Mouse (Mus musculus) hindbrain, embryonic 15.5 days (tissue): ENCODE data around the gene Kif3a. TPM values are rescaled to one million over a fixed set of nuclear protein-coding genes. Genes with fewer than 3 reads are reported as not detected.

Experiments
- ATAC-seq: fragments of 200-750 bp; cut with Nextera tagmentation; 2 replicates; pipeline ENCODE4 v1.8.0; 2017; ENCODE audit warnings: low read depth, moderate number of reproducible peaks, moderate TSS enrichment; ENCODE audit not compliant: low FRiP score
- H3K27ac ChIP-seq: fragments of 300-500 bp; sonication (generic); replicated peaks from 2 replicates; pipeline ENCODE4 v1.5.1; 2015; ENCODE audit warnings: mild to moderate bottlenecking, inconsistent platforms
- H3K27me3 ChIP-seq: fragments of 300-500 bp; sonication (generic); 2 replicates; pipeline ENCODE4 v1.6.1; 2015; ENCODE audit warnings: control low read depth, inconsistent platforms
- H3K36me3 ChIP-seq: fragments of 300-500 bp; sonication (generic); 2 replicates; pipeline ENCODE4 v1.6.1; 2015; ENCODE audit warnings: control low read depth, inconsistent platforms
- H3K4me1 ChIP-seq: fragments of 300-500 bp; sonication (generic); replicated peaks from 2 replicates; pipeline ENCODE4 v1.6.1; 2015; ENCODE audit warnings: control low read depth, inconsistent platforms
- H3K4me2 ChIP-seq: fragments of 300-500 bp; sonication (generic); 2 replicates; pipeline ENCODE4 v1.6.1; 2015; ENCODE audit warnings: moderate library complexity, mild to moderate bottlenecking, inconsistent platforms
- H3K4me3 ChIP-seq: fragments of 300-500 bp; sonication (generic); 2 replicates; pipeline ENCODE4 v1.5.1; 2015; ENCODE audit warnings: mild to moderate bottlenecking, inconsistent platforms
- H3K9ac ChIP-seq: fragments of 300-500 bp; sonication (generic); 2 replicates; pipeline ENCODE4 v1.6.1; 2015; ENCODE audit warnings: inconsistent platforms
- H3K9me3 ChIP-seq: fragments of 300-500 bp; sonication (generic); 2 replicates; pipeline ENCODE4 v1.6.1; 2016; ENCODE audit warnings: control low read depth, inconsistent platforms
- WGBS: fragments of 180-500 bp; shearing (Covaris S2); methylation state at CpG from one replicate; pipeline ENCODE4 v1.1.7; 2015; 5-methylcytosine and 5-hydroxymethylcytosine counted together
- polyA plus RNA-seq: library from polyadenylated mRNA; unstranded; fragments of >200 nt; fragmentation: Nextera tagmentation; extraction: Ambion mirVana; gene quantifications from 2 replicates; pipeline ENCODE4 v1.2.1, GENCODE M21; 2015

Kif3a gene
- 318 and 324 TPM in 2 replicates for polyA plus RNA-seq

DNA sequence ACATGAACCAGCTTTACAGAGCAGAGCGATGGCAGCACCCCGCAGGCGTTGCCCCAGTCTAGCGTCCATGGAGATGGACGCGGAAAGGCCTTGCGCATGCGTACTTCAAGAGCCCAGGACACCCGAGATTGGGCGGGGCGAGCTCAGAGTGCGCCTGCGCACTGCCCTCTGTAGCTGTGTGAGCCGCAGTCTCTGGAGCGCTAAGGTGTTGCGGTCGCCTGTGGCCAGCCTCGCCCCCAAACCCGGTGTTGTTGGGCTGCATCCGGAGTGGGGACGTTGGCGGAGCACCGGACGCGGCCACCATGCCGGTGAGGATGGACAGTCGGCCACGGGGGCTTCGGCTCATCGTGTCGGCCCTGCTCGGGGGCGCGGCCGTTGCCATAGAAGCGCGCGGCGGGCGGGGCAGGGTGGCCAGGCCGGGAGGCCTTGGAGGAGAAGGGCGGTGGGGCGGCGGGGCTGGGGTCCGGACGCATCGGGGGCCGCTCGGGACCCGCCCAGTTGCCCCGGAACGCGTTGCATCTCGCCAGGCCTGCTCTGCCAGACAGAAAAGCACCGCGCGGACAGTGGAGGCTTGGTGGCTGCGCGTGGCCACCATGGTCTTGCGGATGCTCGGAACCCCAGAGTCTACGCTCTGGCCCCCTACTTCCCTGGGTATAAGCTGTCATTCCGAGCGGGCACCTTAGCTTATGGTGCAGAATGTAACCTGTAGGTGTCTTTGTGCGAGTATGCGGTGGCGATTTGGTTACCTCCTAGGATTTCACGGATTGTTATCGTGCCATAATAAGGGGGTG is at the start of gene Kif3a:
Kif3a (plus strand) TSS at position 156 of the 791 bp plus-strand sequence.
- WGBS, result under 1% methylated on average over 69 of the region's 69 CpGs
- H3K36me3 ChIP-seq, result peaks cover 13% of the 10 kb centered on the region
- peaks cover 36% of the 10 kb centered on the region for H3K4me1 ChIP-seq
- H3K9me3 ChIP-seq, result no peaks in the 10 kb centered on the region
- no peaks in the 10 kb centered on the region for H3K27me3 ChIP-seq
- peak within 1 kb of the TSS; percentile 91 for H3K27ac ChIP-seq
- H3K4me2 ChIP-seq, result peak within 1 kb of the TSS; percentile 73
- H3K4me3 ChIP-seq, result peak within 1 kb of the TSS; percentile 92
- peak; percentile 96 for ATAC-seq
- H3K9ac ChIP-seq, result peak within 1 kb of the TSS; percentile 93

DNA sequence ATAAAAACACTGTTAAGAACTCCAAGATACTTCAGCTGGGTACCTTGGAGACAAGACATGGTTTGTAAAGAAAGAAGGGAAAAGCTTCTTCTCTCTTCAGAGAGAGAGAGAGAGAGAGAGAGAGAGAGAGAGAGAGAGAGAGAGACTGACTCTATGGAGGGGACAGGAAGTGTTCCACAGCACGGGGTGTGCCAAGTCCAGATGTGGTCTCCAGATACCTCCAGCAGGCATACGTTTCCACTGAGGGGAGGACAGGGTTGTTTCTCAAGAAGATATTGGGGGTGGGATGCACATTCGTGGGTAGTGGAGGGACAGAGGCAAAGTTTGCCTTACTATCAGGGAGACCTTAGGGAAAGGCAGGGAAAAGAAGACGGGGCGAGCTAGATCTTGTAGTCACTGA is 48.4 kb upstream of the Kif3a start:
- peaks cover 14% of the 10 kb centered on the region; the same call in 1 of the 2 replicates for H3K27me3 ChIP-seq
- peak overlapping the region; percentile 94; the same call in 1 of the 2 replicates for H3K4me2 ChIP-seq
- H3K4me3 ChIP-seq, result peak overlapping the region; percentile 92; the same call in 1 of the 2 replicates
- H3K36me3 ChIP-seq, result no peaks in the 10 kb centered on the region
- no peak for ATAC-seq
- no peak overlapping the region for H3K27ac ChIP-seq
- H3K9me3 ChIP-seq, result no peaks in the 10 kb centered on the region
- no peak overlapping the region for H3K9ac ChIP-seq
- 52% methylated on average over 5 of the region's 5 CpGs for WGBS
- H3K4me1 ChIP-seq, result peaks cover 44% of the 10 kb centered on the region

DNA sequence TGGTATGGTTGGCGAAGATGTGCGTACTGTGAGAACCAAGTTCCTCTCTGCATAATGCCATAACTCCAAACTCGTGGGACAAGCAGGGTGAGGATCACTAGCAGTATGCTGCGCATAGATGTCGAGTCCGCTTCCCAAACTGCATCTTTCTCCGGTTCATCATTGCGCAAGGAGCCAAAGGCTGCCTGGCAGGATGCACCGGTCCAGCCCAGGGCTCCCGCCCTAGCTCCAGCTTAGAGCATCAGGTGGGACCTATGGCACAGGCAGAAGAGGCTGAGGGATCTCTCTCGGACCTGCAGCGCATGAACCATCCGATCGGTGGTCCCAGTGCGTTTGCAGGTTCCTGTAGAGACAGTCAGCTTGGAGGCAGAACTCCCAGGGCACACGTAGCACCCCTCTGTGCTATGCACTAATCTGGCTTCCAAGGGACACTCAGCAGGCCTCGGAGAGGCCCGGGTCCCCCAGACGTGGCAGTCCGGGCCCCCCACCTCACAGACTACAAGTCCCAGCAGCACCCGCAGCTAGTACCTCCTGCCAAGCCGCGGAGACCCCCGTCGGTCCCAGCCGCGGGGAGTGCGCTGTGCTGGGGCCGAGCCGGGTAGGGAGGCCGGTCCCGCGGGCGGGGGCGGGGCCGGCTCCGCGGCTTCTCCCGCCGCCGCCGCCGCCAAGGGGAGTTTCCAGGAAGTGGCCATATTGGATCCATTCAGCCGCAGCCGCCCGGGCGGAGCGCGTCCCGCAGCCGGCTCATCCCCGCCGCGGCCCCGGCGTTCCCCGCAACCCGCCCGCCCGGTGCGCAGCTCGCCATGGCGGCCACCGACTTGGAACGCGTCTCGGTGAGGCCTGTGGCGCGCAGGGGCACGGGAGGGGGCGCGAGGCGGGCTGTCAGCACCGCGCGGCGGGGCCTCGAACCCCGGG is 47.7 kb upstream of the Kif3a start, which contains the start of gene Sept8:
Sept8 (plus strand) TSS at position 51 of the 915 bp plus-strand sequence.
- Histone ChIP-seq H3K27me3 (peaks cover 10% of the 10 kb centered on the region; the same call in 1 of the 2 replicates), H3K9me3 (no peaks in the 10 kb centered on the region), H3K9ac (peak within 1 kb of the TSS; percentile 90), H3K4me2 (peak within 1 kb of the TSS; percentile 94), H3K4me1 (peaks cover 51% of the 10 kb centered on the region), H3K36me3 (no peaks in the 10 kb centered on the region), H3K4me3 (peak within 1 kb of the TSS; percentile 92), H3K27ac (peak within 1 kb of the TSS; percentile 79)
- peak; percentile 91 for ATAC-seq
- 5% methylated on average over 67 of the region's 79 CpGs for WGBS

DNA sequence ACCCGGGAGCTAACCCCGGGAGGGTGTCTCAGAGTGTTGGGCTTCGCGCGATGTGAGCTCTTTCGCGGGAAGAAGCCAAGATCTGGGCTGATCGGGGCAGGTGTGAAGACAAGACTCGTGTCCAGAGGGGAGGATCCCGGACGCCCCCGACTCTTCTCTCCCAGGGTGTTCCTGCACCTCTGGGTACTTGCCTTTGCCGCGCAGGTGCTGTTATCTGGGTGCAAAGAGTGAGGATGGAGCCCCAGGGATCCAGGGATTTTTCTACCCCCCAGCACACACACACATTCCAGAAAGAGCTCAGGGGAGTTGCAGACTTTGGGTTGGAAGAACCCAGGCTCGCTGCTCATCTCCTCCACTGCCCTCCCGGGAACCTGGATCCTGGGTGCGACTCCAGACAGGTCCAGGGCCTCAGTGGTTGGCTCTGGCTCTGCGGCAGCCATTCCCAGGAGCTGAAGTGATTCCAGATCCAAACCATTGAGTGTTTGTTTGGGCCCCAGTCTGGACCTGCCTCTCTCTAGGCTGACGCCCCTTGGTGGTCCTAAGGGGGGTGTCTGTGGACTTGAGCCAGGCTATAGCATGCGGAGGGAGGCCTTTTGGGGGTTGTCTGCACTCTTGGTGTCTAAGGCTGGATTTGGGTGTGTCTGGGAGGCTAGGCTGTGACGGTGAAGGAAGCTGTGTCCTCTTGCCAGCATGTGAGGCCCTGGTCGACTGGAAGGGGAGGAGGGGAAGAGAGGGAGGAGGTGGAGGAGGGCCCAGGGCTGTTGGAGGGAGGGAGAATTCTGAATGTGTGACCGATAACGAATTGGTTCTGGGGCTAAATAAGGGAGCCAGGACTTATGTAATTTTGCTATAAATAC is 46.8 kb upstream of the Kif3a start:
- peak overlapping the region; percentile 79 for H3K27ac ChIP-seq
- ATAC-seq, result peak; percentile 24; the same call in 1 of the 2 replicates
- H3K36me3 ChIP-seq, result no peaks in the 10 kb centered on the region
- H3K4me3 ChIP-seq, result peak overlapping the region; percentile 92
- peak overlapping the region; percentile 90 for H3K9ac ChIP-seq
- WGBS, result 2% methylated on average over 24 of the region's 24 CpGs
- H3K9me3 ChIP-seq, result no peaks in the 10 kb centered on the region
- peaks cover 7% of the 10 kb centered on the region; the same call in 1 of the 2 replicates for H3K27me3 ChIP-seq
- peak overlapping the region; percentile 94 for H3K4me2 ChIP-seq
- peaks cover 51% of the 10 kb centered on the region for H3K4me1 ChIP-seq

DNA sequence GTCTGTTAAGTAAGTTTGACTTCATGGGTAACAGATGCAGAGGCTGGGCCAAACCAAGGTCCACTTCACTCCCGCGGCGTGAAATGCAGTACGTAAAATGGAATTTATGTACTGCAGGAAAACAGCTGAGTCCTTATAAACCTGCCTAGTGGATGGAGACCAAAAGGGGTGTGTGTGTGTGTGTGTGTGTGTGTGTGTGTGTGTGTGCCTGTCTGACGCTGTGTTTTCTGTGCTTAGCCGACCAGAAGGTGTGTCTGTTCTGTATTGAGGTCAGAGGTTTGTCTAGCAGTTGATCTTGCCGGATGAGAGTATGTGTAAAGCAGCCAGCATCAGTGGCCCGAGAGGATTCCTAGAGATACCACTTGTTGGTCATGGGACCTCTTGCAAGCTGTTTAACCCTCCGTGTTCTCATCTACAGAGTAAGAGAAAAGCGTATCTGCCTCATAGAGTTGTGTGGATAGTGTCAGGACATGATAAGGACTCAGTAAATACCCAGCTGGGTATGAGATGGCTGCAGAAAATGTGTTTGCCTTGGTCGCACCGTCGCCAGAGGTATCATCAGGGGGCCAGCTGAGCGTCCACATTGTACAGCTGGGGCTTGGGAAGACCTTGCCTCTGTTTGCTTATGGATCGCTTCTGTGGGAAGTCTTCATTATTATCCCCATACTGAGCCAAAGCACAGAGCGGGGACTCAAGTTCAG is 45.9 kb upstream of the Kif3a start:
- Histone ChIP-seq H3K9ac (peak overlapping the region; percentile 90), H3K27me3 (peaks cover 6% of the 10 kb centered on the region; the same call in 1 of the 2 replicates), H3K36me3 (no peaks in the 10 kb centered on the region), H3K4me2 (peak overlapping the region; percentile 94), H3K9me3 (no peaks in the 10 kb centered on the region), H3K4me3 (peak overlapping the region; percentile 92), H3K27ac (peak overlapping the region; percentile 79), H3K4me1 (peaks cover 51% of the 10 kb centered on the region)
- 43% methylated on average over 16 of the region's 16 CpGs for WGBS
- ATAC-seq, result no peak

DNA sequence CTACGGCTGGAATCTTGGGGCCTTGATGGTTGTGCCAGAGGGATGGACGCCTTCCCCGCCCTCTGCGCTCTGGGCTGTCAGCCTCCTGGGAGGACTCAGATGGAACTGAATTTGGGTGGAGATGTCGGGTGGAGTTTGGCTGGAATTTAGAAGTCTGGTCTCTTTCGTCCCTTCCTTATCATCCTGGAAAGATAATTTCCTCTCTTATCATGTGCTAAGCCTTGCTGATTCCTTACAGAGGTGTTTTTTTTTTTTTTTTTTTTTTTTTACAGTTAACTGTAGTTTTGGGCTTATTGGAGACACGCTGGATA is 45.4 kb upstream of the Kif3a start:
- peak overlapping the region; percentile 90; the same call in 1 of the 2 replicates for H3K9ac ChIP-seq
- H3K36me3 ChIP-seq, result no peaks in the 10 kb centered on the region
- no peaks in the 10 kb centered on the region for H3K9me3 ChIP-seq
- peaks cover 6% of the 10 kb centered on the region; the same call in 1 of the 2 replicates for H3K27me3 ChIP-seq
- H3K4me2 ChIP-seq, result peak overlapping the region; percentile 94
- peak overlapping the region; percentile 92; the same call in 1 of the 2 replicates for H3K4me3 ChIP-seq
- H3K27ac ChIP-seq, result no peak overlapping the region
- 83% methylated on average over 7 of the region's 7 CpGs for WGBS
- no peak for ATAC-seq
- peaks cover 51% of the 10 kb centered on the region for H3K4me1 ChIP-seq

DNA sequence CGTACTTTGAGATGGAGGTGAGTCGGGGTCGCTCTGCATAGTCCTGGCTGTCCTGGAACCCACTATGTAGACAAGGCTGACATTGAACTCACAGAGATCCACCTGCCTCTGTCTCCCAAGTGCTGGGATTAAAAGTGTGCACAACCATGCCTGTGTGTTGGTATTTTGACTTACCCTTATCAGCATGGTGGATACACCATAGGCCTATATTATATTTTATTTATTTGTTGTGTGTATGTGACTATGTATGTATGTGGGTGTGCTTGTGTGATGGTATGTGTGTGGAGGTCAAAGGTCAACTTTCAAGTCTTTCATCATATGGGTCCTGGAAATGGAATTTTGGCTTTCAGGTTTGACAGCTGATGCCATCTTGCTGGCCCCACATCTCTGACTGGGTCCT is 44.8 kb upstream of the Kif3a start:
- ATAC-seq, result no peak
- H3K27ac ChIP-seq, result no peak overlapping the region
- no peaks in the 10 kb centered on the region for H3K9me3 ChIP-seq
- H3K4me3 ChIP-seq, result no peak overlapping the region
- H3K4me2 ChIP-seq, result no peak overlapping the region
- 95% methylated on average over 3 of the region's 3 CpGs for WGBS
- peaks cover 51% of the 10 kb centered on the region for H3K4me1 ChIP-seq
- H3K9ac ChIP-seq, result no peak overlapping the region
- H3K27me3 ChIP-seq, result peaks cover 6% of the 10 kb centered on the region; the same call in 1 of the 2 replicates
- no peaks in the 10 kb centered on the region for H3K36me3 ChIP-seq

DNA sequence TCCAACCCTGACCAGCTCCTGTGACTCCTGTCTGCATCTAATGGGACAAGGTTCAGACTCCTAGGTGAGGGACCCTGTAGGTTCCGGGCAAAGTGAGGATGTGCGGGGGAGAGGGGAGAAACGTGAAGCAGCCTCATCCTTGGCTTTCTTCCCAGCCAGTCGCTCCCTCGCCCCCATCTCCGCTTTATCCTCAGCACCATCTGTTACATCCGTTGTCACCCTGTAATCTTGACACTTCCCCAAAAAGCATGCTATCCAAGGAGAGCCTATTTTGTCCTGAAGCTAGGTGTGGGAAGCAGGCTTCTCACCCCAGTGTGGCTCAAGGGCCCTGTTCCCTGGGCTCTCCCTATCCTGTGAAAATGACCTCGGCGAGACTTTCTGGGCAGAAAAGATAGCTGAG is 44.2 kb upstream of the Kif3a start:
- H3K36me3 ChIP-seq, result no peaks in the 10 kb centered on the region
- peaks cover 5% of the 10 kb centered on the region; the same call in 1 of the 2 replicates for H3K27me3 ChIP-seq
- no peak overlapping the region for H3K27ac ChIP-seq
- no peak overlapping the region for H3K4me2 ChIP-seq
- no peak for ATAC-seq
- H3K4me3 ChIP-seq, result no peak overlapping the region
- peaks cover 51% of the 10 kb centered on the region for H3K4me1 ChIP-seq
- 63% methylated on average over 9 of the region's 9 CpGs for WGBS
- H3K9ac ChIP-seq, result no peak overlapping the region
- H3K9me3 ChIP-seq, result no peaks in the 10 kb centered on the region

DNA sequence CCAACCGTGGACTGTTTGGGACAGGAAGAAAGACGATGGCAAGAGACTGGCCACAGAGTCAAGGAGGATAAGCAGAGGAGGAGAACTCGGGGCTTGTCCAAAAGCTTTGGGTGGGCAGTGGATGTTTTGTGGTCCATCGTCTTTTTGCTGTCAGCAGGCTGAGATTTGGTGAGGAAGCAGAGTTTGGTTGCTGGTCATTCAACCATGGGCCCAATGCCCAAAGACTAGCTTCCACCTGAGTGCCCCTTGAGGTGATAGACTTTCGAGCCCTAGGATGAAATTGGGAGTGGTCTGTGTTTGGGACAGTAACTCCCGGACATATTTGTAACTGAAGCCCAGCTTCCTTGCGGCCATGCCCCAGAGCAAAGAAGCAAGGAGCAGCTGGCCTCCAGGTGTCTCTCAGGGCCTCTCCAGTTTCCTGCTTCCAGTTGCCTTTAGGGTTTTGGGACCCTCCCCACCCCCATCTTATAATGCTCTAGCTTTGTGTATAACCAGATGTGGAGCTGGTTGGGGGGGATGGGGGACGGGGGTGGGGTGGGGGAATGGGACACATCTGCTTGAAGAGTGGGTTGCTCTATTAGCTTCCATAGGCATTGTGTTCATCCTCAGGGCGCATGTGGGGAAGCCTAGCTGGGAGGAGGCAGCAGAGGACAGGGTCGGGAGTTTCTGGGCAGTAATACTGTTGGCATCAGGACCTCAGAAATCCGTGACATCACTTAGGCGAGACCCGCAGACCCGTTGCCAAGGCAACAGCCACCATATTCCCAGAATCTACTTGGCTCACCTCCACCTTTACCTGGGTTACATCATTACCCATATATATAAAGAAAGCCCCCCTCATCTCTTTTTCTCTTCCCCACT is 43.4 kb upstream of the Kif3a start:
- ATAC-seq, result no peak
- Histone ChIP-seq H3K36me3 (no peaks in the 10 kb centered on the region), H3K4me3 (no peak overlapping the region), H3K4me2 (no peak overlapping the region), H3K27me3 (no peaks in the 10 kb centered on the region), H3K4me1 (peaks cover 53% of the 10 kb centered on the region), H3K9ac (no peak overlapping the region), H3K27ac (no peak overlapping the region), H3K9me3 (no peaks in the 10 kb centered on the region)
- 83% methylated on average over 14 of the region's 14 CpGs for WGBS

DNA sequence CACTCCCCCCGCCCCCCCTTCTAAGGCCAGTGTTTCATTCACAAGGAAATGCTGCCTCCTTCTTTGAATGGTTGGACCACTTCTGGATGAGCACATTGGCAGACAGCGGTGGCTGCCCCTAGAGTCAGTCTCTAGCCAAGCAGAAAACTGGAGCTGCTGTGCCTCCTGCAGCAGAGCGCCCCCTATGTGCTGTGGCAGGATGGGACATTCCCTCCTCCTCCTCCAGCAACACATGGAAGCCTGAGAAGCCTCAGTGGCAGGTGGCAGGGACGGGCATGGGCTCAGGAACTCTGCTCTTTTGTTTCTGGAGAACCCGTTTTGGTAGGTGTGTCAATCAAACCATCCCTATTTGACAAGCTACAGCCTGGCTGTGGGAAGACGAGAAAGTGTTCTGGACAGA is 42.3 kb upstream of the Kif3a start:
- Histone ChIP-seq H3K4me3 (no peak overlapping the region), H3K4me2 (no peak overlapping the region), H3K27me3 (no peaks in the 10 kb centered on the region), H3K9me3 (no peaks in the 10 kb centered on the region), H3K4me1 (peaks cover 52% of the 10 kb centered on the region), H3K9ac (no peak overlapping the region), H3K27ac (no peak overlapping the region), H3K36me3 (no peaks in the 10 kb centered on the region)
- ATAC-seq, result no peak
- 69% methylated on average over 6 of the region's 6 CpGs for WGBS
